Mouse (Mus musculus): ENCODE data around the gene 4430402I18Rik. TPM values are rescaled to one million over a fixed set of nuclear protein-coding genes. Genes with fewer than 3 reads are reported as not detected.

Gene 4430402I18Rik
- polyA plus RNA-seq, 1 experiment from 2014 or later, result 0.35 TPM

GRCm38 (mm10) chr19:28929034-28929433, 38.6 kb downstream of the 4430402I18Rik start:
- Histone ChIP-seq H3K4me3 (ENCODE audit: low read depth, low read length) (no peak overlapping the region), H3K27ac (replicated peaks; ENCODE audit: low read depth, low read length) (no peak overlapping the region), H3K4me2 (ENCODE audit: low read depth, low read length) (no peak overlapping the region), H3K9me3 (replicated peaks; ENCODE audit: control insufficient read depth, low read length) (no peaks in the 10 kb centered on the region), H3K36me3 (replicated peaks; ENCODE audit: control insufficient read depth, insufficient read depth, low read depth, low read length) (no peaks in the 10 kb centered on the region), H3K4me1 (ENCODE audit: control insufficient read depth, insufficient read depth, low read length) (no peaks in the 10 kb centered on the region), H3K27me3 (ENCODE audit: control insufficient read depth, insufficient read depth, low read length) (no peaks in the 10 kb centered on the region), H3K9ac (replicated peaks; ENCODE audit: low read length) (no peak overlapping the region)
- DNase-seq (ENCODE audit: low spot score) (no peak), ATAC-seq (replicated peaks; ENCODE audit: insufficient number of reproducible peaks, low FRiP score, low TSS enrichment, low read depth) (no peak)

GRCm38 (mm10) chr19:28927396-28927795, 40.2 kb downstream of the 4430402I18Rik start:
- no peak for DNase-seq (ENCODE audit: low spot score)
- 77% methylated on average over 4 of the region's 4 CpGs for WGBS

GRCm38 (mm10) chr19:28926366-28926765, 41.2 kb downstream of the 4430402I18Rik start:
- Histone ChIP-seq H3K4me2 (ENCODE audit: low read depth, low read length) (no peak overlapping the region), H3K27me3 (ENCODE audit: control insufficient read depth, insufficient read depth, low read length) (no peaks in the 10 kb centered on the region), H3K9me3 (replicated peaks; ENCODE audit: control insufficient read depth, low read length) (no peaks in the 10 kb centered on the region), H3K27ac (replicated peaks; ENCODE audit: low read depth, low read length) (no peak overlapping the region), H3K4me3 (ENCODE audit: low read depth, low read length) (no peak overlapping the region), H3K36me3 (replicated peaks; ENCODE audit: control insufficient read depth, insufficient read depth, low read depth, low read length) (no peaks in the 10 kb centered on the region), H3K4me1 (ENCODE audit: control insufficient read depth, insufficient read depth, low read length) (no peaks in the 10 kb centered on the region), H3K9ac (replicated peaks; ENCODE audit: low read length) (no peak overlapping the region)
- DNase-seq (ENCODE audit: low spot score), result no peak
- WGBS, result 88% methylated on average over 5 of the region's 5 CpGs
- ATAC-seq (replicated peaks; ENCODE audit: insufficient number of reproducible peaks, low FRiP score, low TSS enrichment, low read depth), result no peak

More at GRCm38 (mm10) chr19:28927396-28927795, 40.2 kb downstream of the 4430402I18Rik start:
- H3K4me2 ChIP-seq (ENCODE audit: low read depth, low read length), result no peak overlapping the region
- H3K27ac ChIP-seq (replicated peaks; ENCODE audit: low read depth, low read length), result no peak overlapping the region
- H3K9ac ChIP-seq (replicated peaks; ENCODE audit: low read length), result no peak overlapping the region
- no peak overlapping the region for H3K4me3 ChIP-seq (ENCODE audit: low read depth, low read length)
- no peaks in the 10 kb centered on the region for H3K9me3 ChIP-seq (replicated peaks; ENCODE audit: control insufficient read depth, low read length)
- no peaks in the 10 kb centered on the region for H3K4me1 ChIP-seq (ENCODE audit: control insufficient read depth, insufficient read depth, low read length)
- H3K27me3 ChIP-seq (ENCODE audit: control insufficient read depth, insufficient read depth, low read length), result no peaks in the 10 kb centered on the region
- ATAC-seq (replicated peaks; ENCODE audit: insufficient number of reproducible peaks, low FRiP score, low TSS enrichment, low read depth), result no peak
- H3K36me3 ChIP-seq (replicated peaks; ENCODE audit: control insufficient read depth, insufficient read depth, low read depth, low read length), result no peaks in the 10 kb centered on the region

GRCm38 (mm10) chr19:28917839-28918238, 49.8 kb downstream of the 4430402I18Rik start:
- DNase-seq (ENCODE audit: low spot score) (no peak), ATAC-seq (replicated peaks; ENCODE audit: insufficient number of reproducible peaks, low FRiP score, low TSS enrichment, low read depth) (no peak)
- Histone ChIP-seq H3K27ac (replicated peaks; ENCODE audit: low read depth, low read length) (no peak overlapping the region), H3K9ac (replicated peaks; ENCODE audit: low read length) (no peak overlapping the region), H3K9me3 (replicated peaks; ENCODE audit: control insufficient read depth, low read length) (no peaks in the 10 kb centered on the region), H3K4me1 (ENCODE audit: control insufficient read depth, insufficient read depth, low read length) (no peaks in the 10 kb centered on the region), H3K27me3 (ENCODE audit: control insufficient read depth, insufficient read depth, low read length) (no peaks in the 10 kb centered on the region), H3K4me3 (ENCODE audit: low read depth, low read length) (no peak overlapping the region), H3K36me3 (replicated peaks; ENCODE audit: control insufficient read depth, insufficient read depth, low read depth, low read length) (no peaks in the 10 kb centered on the region), H3K4me2 (ENCODE audit: low read depth, low read length) (no peak overlapping the region)
- 78% methylated on average over 5 of the region's 5 CpGs for WGBS

- Histone ChIP-seq H3K27ac (replicated peaks; ENCODE audit: low read depth, low read length) (no peak overlapping the region), H3K9ac (replicated peaks; ENCODE audit: low read length) (no peak overlapping the region), H3K4me1 (ENCODE audit: control insufficient read depth, insufficient read depth, low read length) (no peaks in the 10 kb centered on the region), H3K4me2 (ENCODE audit: low read depth, low read length) (no peak overlapping the region), H3K36me3 (replicated peaks; ENCODE audit: control insufficient read depth, insufficient read depth, low read depth, low read length) (no peaks in the 10 kb centered on the region), H3K9me3 (replicated peaks; ENCODE audit: control insufficient read depth, low read length) (no peaks in the 10 kb centered on the region), H3K27me3 (ENCODE audit: control insufficient read depth, insufficient read depth, low read length) (no peaks in the 10 kb centered on the region), H3K4me3 (ENCODE audit: low read depth, low read length) (no peak overlapping the region)
- 64% methylated on average over 4 of the region's 4 CpGs for WGBS
- no peak for DNase-seq (ENCODE audit: low spot score)
- no peak for ATAC-seq (replicated peaks; ENCODE audit: insufficient number of reproducible peaks, low FRiP score, low TSS enrichment, low read depth)
These were observed 51.1 kb downstream of the 4430402I18Rik start for GRCm38 (mm10) chr19:28916492-28916891.

GRCm38 (mm10) chr19:28915602-28916250, 51.9 kb downstream of the 4430402I18Rik start:
- H3K4me1 ChIP-seq (ENCODE audit: control insufficient read depth, insufficient read depth, low read length), result no peaks in the 10 kb centered on the region
- no peaks in the 10 kb centered on the region for H3K27me3 ChIP-seq (ENCODE audit: control insufficient read depth, insufficient read depth, low read length)
- H3K9me3 ChIP-seq (replicated peaks; ENCODE audit: control insufficient read depth, low read length), result no peaks in the 10 kb centered on the region
- H3K36me3 ChIP-seq (replicated peaks; ENCODE audit: control insufficient read depth, insufficient read depth, low read depth, low read length), result no peaks in the 10 kb centered on the region
- H3K9ac ChIP-seq (replicated peaks; ENCODE audit: low read length), result no peak overlapping the region
- no peak overlapping the region for H3K27ac ChIP-seq (replicated peaks; ENCODE audit: low read depth, low read length)
- H3K4me3 ChIP-seq (ENCODE audit: low read depth, low read length), result no peak overlapping the region
- 78% methylated on average over 2 of the region's 2 CpGs for WGBS
- no peak overlapping the region for H3K4me2 ChIP-seq (ENCODE audit: low read depth, low read length)
- DNase-seq (ENCODE audit: low spot score), result no peak
- no peak for ATAC-seq (replicated peaks; ENCODE audit: insufficient number of reproducible peaks, low FRiP score, low TSS enrichment, low read depth)

GRCm38 (mm10) chr19:28914598-28914997, 53.0 kb downstream of the 4430402I18Rik start:
- no peaks in the 10 kb centered on the region for H3K9me3 ChIP-seq (replicated peaks; ENCODE audit: control insufficient read depth, low read length)
- no peak overlapping the region for H3K27ac ChIP-seq (replicated peaks; ENCODE audit: low read depth, low read length)
- no peak overlapping the region for H3K4me3 ChIP-seq (ENCODE audit: low read depth, low read length)
- no peak overlapping the region for H3K9ac ChIP-seq (replicated peaks; ENCODE audit: low read length)
- no peaks in the 10 kb centered on the region for H3K36me3 ChIP-seq (replicated peaks; ENCODE audit: control insufficient read depth, insufficient read depth, low read depth, low read length)
- H3K4me2 ChIP-seq (ENCODE audit: low read depth, low read length), result no peak overlapping the region
- ATAC-seq (replicated peaks; ENCODE audit: insufficient number of reproducible peaks, low FRiP score, low TSS enrichment, low read depth) (no peak), DNase-seq (ENCODE audit: low spot score) (no peak)
- WGBS, result 83% methylated on average over 6 of the region's 6 CpGs
- H3K4me1 ChIP-seq (ENCODE audit: control insufficient read depth, insufficient read depth, low read length), result no peaks in the 10 kb centered on the region
- H3K27me3 ChIP-seq (ENCODE audit: control insufficient read depth, insufficient read depth, low read length), result no peaks in the 10 kb centered on the region

GRCm38 (mm10) chr19:28908693-28909092, 58.9 kb downstream of the 4430402I18Rik start:
- Histone ChIP-seq H3K27ac (replicated peaks; ENCODE audit: low read depth, low read length) (no peak overlapping the region), H3K9me3 (replicated peaks; ENCODE audit: control insufficient read depth, low read length) (no peaks in the 10 kb centered on the region), H3K4me2 (ENCODE audit: low read depth, low read length) (no peak overlapping the region), H3K27me3 (ENCODE audit: control insufficient read depth, insufficient read depth, low read length) (no peaks in the 10 kb centered on the region), H3K4me1 (ENCODE audit: control insufficient read depth, insufficient read depth, low read length) (no peaks in the 10 kb centered on the region; the same call in 1 of the 2 replicates), H3K36me3 (replicated peaks; ENCODE audit: control insufficient read depth, insufficient read depth, low read depth, low read length) (no peaks in the 10 kb centered on the region), H3K9ac (replicated peaks; ENCODE audit: low read length) (no peak overlapping the region), H3K4me3 (ENCODE audit: low read depth, low read length) (no peak overlapping the region)
- WGBS, result 68% methylated on average over 9 of the region's 9 CpGs
- DNase-seq (ENCODE audit: low spot score), result no peak
- no peak for ATAC-seq (replicated peaks; ENCODE audit: insufficient number of reproducible peaks, low FRiP score, low TSS enrichment, low read depth)

Data from embryonic facial prominence, embryonic 11.5 days (tissue).